Mouse (Mus musculus) heart, embryonic 10.5 days (tissue): ENCODE measurements around the gene Cnn2. TPM values are rescaled to one million over a fixed set of nuclear protein-coding genes. Genes with fewer than 3 reads are reported as not detected.
A peak's percentile ranks its signal among the peaks of the same experiment; 100 is the strongest.

Experiments
- DNase-seq: peaks from one replicate; pipeline ENCODE4 v3.0.0-alpha.2; 2017; ENCODE audit warnings: low spot score
- H3K27ac ChIP-seq: fragments of 300-500 bp; sonication (generic); 2 replicates; pipeline ENCODE4 v1.5.1; 2016; ENCODE audit warnings: mild to moderate bottlenecking
- H3K27me3 ChIP-seq: fragments of 300-500 bp; sonication (generic); 2 replicates; pipeline ENCODE4 v1.6.1; 2016; ENCODE audit warnings: mild to moderate bottlenecking; ENCODE audit not compliant: poor library complexity, insufficient read depth, severe bottlenecking
- H3K36me3 ChIP-seq: fragments of 300-500 bp; sonication (generic); 2 replicates; pipeline ENCODE4 v1.6.1; 2016; ENCODE audit warnings: mild to moderate bottlenecking, moderate library complexity
- H3K4me1 ChIP-seq: fragments of 300-500 bp; sonication (generic); 2 replicates; pipeline ENCODE4 v1.6.1; 2016; ENCODE audit warnings: mild to moderate bottlenecking
- H3K4me3 ChIP-seq: fragments of 300-500 bp; sonication (generic); 2 replicates; pipeline ENCODE4 v1.5.1; 2016; ENCODE audit warnings: mild to moderate bottlenecking, moderate library complexity
- H3K9me3 ChIP-seq: fragments of 300-500 bp; sonication (generic); 2 replicates; pipeline ENCODE4 v1.6.1; 2016; ENCODE audit warnings: mild to moderate bottlenecking, moderate library complexity
- WGBS: fragments of 180-500 bp; shearing (Covaris S2); methylation state at CpG from one replicate; pipeline ENCODE4 v1.1.7; 2016; 5-methylcytosine and 5-hydroxymethylcytosine counted together
- polyA plus RNA-seq: library from polyadenylated mRNA; unstranded; fragments of >200 nt; fragmentation: Nextera tagmentation; extraction: Ambion mirVana; gene quantifications from 2 replicates; pipeline ENCODE4 v1.2.1, GENCODE M21; 2016

The Cnn2 gene
- polyA plus RNA-seq, 1 experiment from 2014 or later, result 408 TPM

GRCm38 (mm10) chr10:79974087-79974486 is 14.3 kb upstream of the Cnn2 start:
- Histone ChIP-seq H3K9me3 (no peaks in the 10 kb centered on the region; the same call in 1 of the 2 replicates), H3K27ac (no peak overlapping the region), H3K36me3 (peaks cover 49% of the 10 kb centered on the region), H3K27me3 (peaks cover 51% of the 10 kb centered on the region), H3K4me1 (peaks cover 18% of the 10 kb centered on the region), H3K4me3 (no peak overlapping the region)
- no peak for DNase-seq
- WGBS, result 88% methylated on average over 21 of the region's 21 CpGs

GRCm38 (mm10) chr10:79974668-79975067 is 13.7 kb upstream of the Cnn2 start:
- Histone ChIP-seq H3K36me3 (peaks cover 55% of the 10 kb centered on the region), H3K9me3 (no peaks in the 10 kb centered on the region; the same call in 1 of the 2 replicates)
- 88% methylated on average over 8 of the region's 8 CpGs for WGBS

GRCm38 (mm10) chr10:79976071-79976721 is 12.2 kb upstream of the Cnn2 start:
- no peak for DNase-seq
- Histone ChIP-seq H3K4me3 (no peak overlapping the region), H3K27me3 (peaks cover 33% of the 10 kb centered on the region), H3K36me3 (peaks cover 58% of the 10 kb centered on the region), H3K27ac (no peak overlapping the region), H3K9me3 (no peaks in the 10 kb centered on the region; the same call in 1 of the 2 replicates), H3K4me1 (peaks cover 29% of the 10 kb centered on the region)
- WGBS, result 84% methylated on average over 28 of the region's 28 CpGs

More at GRCm38 (mm10) chr10:79974668-79975067, 13.7 kb upstream of the Cnn2 start:
- peaks cover 24% of the 10 kb centered on the region for H3K4me1 ChIP-seq
- DNase-seq, result no peak
- H3K27me3 ChIP-seq, result peaks cover 45% of the 10 kb centered on the region
- no peak overlapping the region for H3K4me3 ChIP-seq
- no peak overlapping the region for H3K27ac ChIP-seq

- Histone ChIP-seq H3K4me1 (peaks cover 34% of the 10 kb centered on the region), H3K9me3 (no peaks in the 10 kb centered on the region; the same call in 1 of the 2 replicates), H3K36me3 (peaks cover 58% of the 10 kb centered on the region), H3K4me3 (no peak overlapping the region), H3K27me3 (peaks cover 27% of the 10 kb centered on the region), H3K27ac (no peak overlapping the region)
- WGBS, result 81% methylated on average over 34 of the region's 36 CpGs
- DNase-seq, result no peak
Observed at GRCm38 (mm10) chr10:79976722-79977107, 11.7 kb upstream of the Cnn2 start.

- Histone ChIP-seq H3K36me3 (peaks cover 58% of the 10 kb centered on the region), H3K27ac (no peak overlapping the region), H3K27me3 (peaks cover 21% of the 10 kb centered on the region), H3K4me1 (peaks cover 38% of the 10 kb centered on the region), H3K9me3 (no peaks in the 10 kb centered on the region; the same call in 1 of the 2 replicates), H3K4me3 (no peak overlapping the region)
- WGBS, result 80% methylated on average over 28 of the region's 28 CpGs
- DNase-seq, result no peak
Observed at GRCm38 (mm10) chr10:79977324-79977723, 11.1 kb upstream of the Cnn2 start.

GRCm38 (mm10) chr10:79978061-79978460 is 10.3 kb upstream of the Cnn2 start:
- Histone ChIP-seq H3K9me3 (no peaks in the 10 kb centered on the region; the same call in 1 of the 2 replicates), H3K27me3 (peaks cover 14% of the 10 kb centered on the region), H3K4me3 (no peak overlapping the region; the same call in 1 of the 2 replicates), H3K27ac (no peak overlapping the region), H3K4me1 (peaks cover 41% of the 10 kb centered on the region), H3K36me3 (peaks cover 62% of the 10 kb centered on the region)
- WGBS, result 93% methylated on average over 21 of the region's 21 CpGs
- DNase-seq, result no peak

- WGBS, result 91% methylated on average over 22 of the region's 22 CpGs
- Histone ChIP-seq H3K27me3 (no peaks in the 10 kb centered on the region), H3K4me1 (peaks cover 49% of the 10 kb centered on the region), H3K9me3 (no peaks in the 10 kb centered on the region; the same call in 1 of the 2 replicates), H3K27ac (peak overlapping the region; percentile 65; the same call in 1 of the 2 replicates), H3K36me3 (peaks cover 56% of the 10 kb centered on the region), H3K4me3 (peak overlapping the region; percentile 16; the same call in 1 of the 2 replicates)
- no peak for DNase-seq
Observed at GRCm38 (mm10) chr10:79979401-79980155, 8.8 kb upstream of the Cnn2 start.

GRCm38 (mm10) chr10:79983205-79983604 is 5.2 kb upstream of the Cnn2 start:
- no peaks in the 10 kb centered on the region; the same call in 1 of the 2 replicates for H3K9me3 ChIP-seq
- whole genome bisulfite sequencing, result 79% methylated on average over 5 of the region's 5 CpGs
- DNase-seq, result no peak
- H3K27me3 ChIP-seq, result no peaks in the 10 kb centered on the region
- peak overlapping the region; percentile 98 for H3K27ac ChIP-seq
- H3K4me3 ChIP-seq, result peak overlapping the region; percentile 86
- peaks cover 73% of the 10 kb centered on the region for H3K4me1 ChIP-seq
- peaks cover 21% of the 10 kb centered on the region for H3K36me3 ChIP-seq

- Histone ChIP-seq H3K27ac (peak overlapping the region; percentile 98), H3K9me3 (no peaks in the 10 kb centered on the region), H3K4me3 (peak overlapping the region; percentile 86), H3K36me3 (peaks cover 16% of the 10 kb centered on the region), H3K27me3 (no peaks in the 10 kb centered on the region), H3K4me1 (peaks cover 77% of the 10 kb centered on the region)
- DNase-seq, result peak; percentile 88
- WGBS, result 1% methylated on average over 21 of the region's 21 CpGs
Observed at GRCm38 (mm10) chr10:79983670-79984069, 4.7 kb upstream of the Cnn2 start.

- Histone ChIP-seq H3K4me3 (peak within 1 kb of the TSS; percentile 86), H3K27ac (peak within 1 kb of the TSS; percentile 98), H3K4me1 (peaks cover 80% of the 10 kb centered on the region), H3K9me3 (no peaks in the 10 kb centered on the region), H3K27me3 (no peaks in the 10 kb centered on the region), H3K36me3 (peaks cover 10% of the 10 kb centered on the region)
- DNase-seq, result peak; percentile 90
- under 1% methylated on average over 46 of the region's 49 CpGs for WGBS
Observed at GRCm38 (mm10) chr10:79984195-79984816, 4.1 kb upstream of the Cnn2 start, which contains the start of gene Tmem259. Tmem259 (minus strand) TSS chr10:79984330.

GRCm38 (mm10) chr10:79984871-79985270 is 3.5 kb upstream of the Cnn2 start:
- H3K4me3 ChIP-seq, result peak overlapping the region; percentile 86
- H3K9me3 ChIP-seq, result no peaks in the 10 kb centered on the region
- under 1% methylated on average over 22 of the region's 22 CpGs for WGBS
- peaks cover 80% of the 10 kb centered on the region for H3K4me1 ChIP-seq
- H3K27ac ChIP-seq, result peak overlapping the region; percentile 98
- no peaks in the 10 kb centered on the region for H3K27me3 ChIP-seq
- peaks cover 4% of the 10 kb centered on the region; the same call in 1 of the 2 replicates for H3K36me3 ChIP-seq
- peak; percentile 99 for DNase-seq

- no peaks in the 10 kb centered on the region for H3K9me3 ChIP-seq
- peak overlapping the region; percentile 86 for H3K4me3 ChIP-seq
- peaks cover 8% of the 10 kb centered on the region; the same call in 1 of the 2 replicates for H3K36me3 ChIP-seq
- peak; percentile 90 for DNase-seq
- peak overlapping the region; percentile 98 for H3K27ac ChIP-seq
- H3K27me3 ChIP-seq, result no peaks in the 10 kb centered on the region
- 5% methylated on average over 35 of the region's 35 CpGs for WGBS
- H3K4me1 ChIP-seq, result peaks cover 81% of the 10 kb centered on the region
Observed at GRCm38 (mm10) chr10:79985334-79986231, 2.8 kb upstream of the Cnn2 start.
